Mouse (Mus musculus): ENCODE measurements around the gene Aida. TPM values are rescaled to one million over a fixed set of nuclear protein-coding genes. Genes with fewer than 3 reads are reported as not detected.
"Not testable (repeated sequence)": the region's sequence is repeated elsewhere in the genome, so short reads cannot be mapped to it uniquely, and the experiment has no call there.

Aida gene
- polyA plus RNA-seq, 1 experiment from 2014 or later: 29.2 TPM

DNA sequence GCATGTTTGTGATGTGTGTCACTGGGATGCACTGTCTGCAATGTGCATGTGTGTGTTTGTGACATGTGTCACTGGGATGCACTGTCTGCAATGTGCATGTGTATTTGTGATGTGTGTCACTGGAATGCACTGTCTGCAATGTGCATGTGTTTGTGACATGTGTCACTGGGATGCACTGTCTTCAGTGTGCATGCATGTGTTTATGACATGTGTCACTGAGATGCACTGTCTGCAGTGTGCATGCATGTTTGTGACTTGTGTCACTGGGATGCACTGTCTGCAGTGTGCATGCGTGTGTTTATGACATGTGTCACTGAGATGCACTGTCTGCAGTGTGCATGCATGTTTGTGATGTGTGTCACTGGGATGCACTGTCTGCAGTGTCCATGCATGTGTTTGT, 46.5 kb downstream of the Aida start:
- ATAC-seq (ENCODE audit: low read depth); H3K9me3 ChIP-seq (ENCODE audit: control insufficient read depth, low read length); H3K9ac ChIP-seq (replicated peaks; ENCODE audit: low read depth, low read length); H3K4me3 ChIP-seq (ENCODE audit: low read depth, low read length); H3K4me2 ChIP-seq (ENCODE audit: low read depth, low read length); H3K27ac ChIP-seq (ENCODE audit: low read depth, low read length); H3K27me3 ChIP-seq (ENCODE audit: control insufficient read depth, insufficient read depth, low read length): not testable (repeated sequence)
- WGBS: 96% methylated on average over 1 of the region's 1 CpGs
- H3K4me1 ChIP-seq (ENCODE audit: control insufficient read depth, insufficient read depth, low read length): peaks cover 14% of the 10 kb centered on the region
- H3K36me3 ChIP-seq (ENCODE audit: control insufficient read depth, insufficient read depth, low read length): peaks cover 23% of the 10 kb centered on the region

DNA sequence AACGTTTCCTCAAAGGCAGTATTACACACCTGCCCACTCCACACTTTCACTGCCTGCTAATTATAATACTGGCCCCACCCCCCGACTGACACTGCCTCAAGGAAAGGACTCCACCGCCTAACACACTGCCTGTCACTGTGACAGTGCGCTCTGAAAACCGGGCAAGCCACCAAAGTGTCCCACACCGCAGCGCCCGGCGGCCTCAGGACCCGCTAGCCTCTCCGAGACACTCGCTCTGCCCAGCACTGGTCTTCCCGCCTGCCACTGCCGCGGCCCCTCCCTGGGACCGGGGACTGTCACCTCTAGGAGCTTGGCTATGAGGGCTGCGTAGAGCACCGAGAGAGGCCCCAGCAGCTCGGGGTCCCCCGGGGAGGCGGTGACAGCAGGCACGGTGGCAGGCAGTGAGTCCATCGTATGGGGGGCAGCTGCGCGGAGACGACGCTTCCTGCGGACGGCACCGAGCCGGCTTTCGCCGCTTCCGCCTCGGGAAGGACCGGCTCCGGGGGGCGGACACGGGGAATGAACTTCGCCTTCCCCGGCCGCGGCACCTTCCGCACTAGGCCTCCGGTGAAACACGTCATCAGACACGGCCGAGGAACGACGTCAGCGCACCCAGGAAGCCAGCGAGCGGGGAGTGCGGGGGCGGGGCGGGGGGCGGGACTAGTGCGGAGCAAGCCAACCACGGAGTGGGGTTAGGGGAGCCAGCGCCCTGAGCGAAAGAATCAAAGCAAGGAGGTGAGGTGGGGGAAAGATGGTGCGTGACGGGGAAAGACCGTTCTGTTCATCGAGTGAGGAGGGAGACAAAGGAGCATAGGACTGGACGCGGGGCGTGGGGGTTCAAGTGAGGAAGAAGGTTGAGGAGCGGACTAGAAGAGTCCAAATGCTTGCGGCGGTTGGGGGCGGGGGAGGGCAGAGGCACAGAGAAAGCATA, 48.8 kb downstream of the Aida start:
- Histone ChIP-seq H3K9ac (replicated peaks; ENCODE audit: low read depth, low read length) (peak overlapping the region; percentile 95), H3K27me3 (ENCODE audit: control insufficient read depth, insufficient read depth, low read length) (no peaks in the 10 kb centered on the region), H3K4me2 (ENCODE audit: low read depth, low read length) (peak overlapping the region; percentile 81), H3K4me1 (ENCODE audit: control insufficient read depth, insufficient read depth, low read length) (peaks cover 14% of the 10 kb centered on the region), H3K9me3 (ENCODE audit: control insufficient read depth, low read length) (no peaks in the 10 kb centered on the region), H3K4me3 (ENCODE audit: low read depth, low read length) (peak overlapping the region; percentile 98), H3K36me3 (ENCODE audit: control insufficient read depth, insufficient read depth, low read length) (peaks cover 14% of the 10 kb centered on the region), H3K27ac (ENCODE audit: low read depth, low read length) (peak overlapping the region; percentile 82)
- under 1% methylated on average over 70 of the region's 72 CpGs for WGBS
- peak; percentile 99 for ATAC-seq (ENCODE audit: low read depth)

DNA sequence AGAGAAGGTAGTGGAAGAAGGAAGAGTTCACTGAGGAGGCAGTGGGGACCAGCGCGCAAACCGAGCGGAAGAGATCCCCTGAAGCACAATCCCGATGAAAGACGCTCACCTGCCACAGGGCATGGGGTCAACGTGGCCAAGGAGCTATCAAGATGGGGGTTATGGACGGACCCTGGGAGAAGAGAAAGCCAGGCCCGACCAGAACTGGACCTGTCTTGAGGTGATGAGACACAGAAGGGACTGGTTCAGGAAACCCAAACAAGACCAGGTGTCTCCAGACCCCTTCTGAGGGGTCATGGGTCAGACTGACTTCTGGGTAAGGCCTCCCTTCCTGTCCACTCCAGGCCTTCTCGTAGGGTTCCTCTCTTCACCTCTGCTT, 49.4 kb downstream of the Aida start:
- 13% methylated on average over 10 of the region's 10 CpGs for WGBS
- Histone ChIP-seq H3K4me3 (ENCODE audit: low read depth, low read length) (peak overlapping the region; percentile 98), H3K9me3 (ENCODE audit: control insufficient read depth, low read length) (no peaks in the 10 kb centered on the region), H3K27me3 (ENCODE audit: control insufficient read depth, insufficient read depth, low read length) (no peaks in the 10 kb centered on the region), H3K4me1 (ENCODE audit: control insufficient read depth, insufficient read depth, low read length) (peaks cover 14% of the 10 kb centered on the region), H3K4me2 (ENCODE audit: low read depth, low read length) (peak overlapping the region; percentile 81), H3K36me3 (ENCODE audit: control insufficient read depth, insufficient read depth, low read length) (peaks cover 14% of the 10 kb centered on the region), H3K9ac (replicated peaks; ENCODE audit: low read depth, low read length) (peak overlapping the region; percentile 95), H3K27ac (ENCODE audit: low read depth, low read length) (peak overlapping the region; percentile 82)
- ATAC-seq (ENCODE audit: low read depth): peak; percentile 29; the same call in 1 of the 2 replicates

DNA sequence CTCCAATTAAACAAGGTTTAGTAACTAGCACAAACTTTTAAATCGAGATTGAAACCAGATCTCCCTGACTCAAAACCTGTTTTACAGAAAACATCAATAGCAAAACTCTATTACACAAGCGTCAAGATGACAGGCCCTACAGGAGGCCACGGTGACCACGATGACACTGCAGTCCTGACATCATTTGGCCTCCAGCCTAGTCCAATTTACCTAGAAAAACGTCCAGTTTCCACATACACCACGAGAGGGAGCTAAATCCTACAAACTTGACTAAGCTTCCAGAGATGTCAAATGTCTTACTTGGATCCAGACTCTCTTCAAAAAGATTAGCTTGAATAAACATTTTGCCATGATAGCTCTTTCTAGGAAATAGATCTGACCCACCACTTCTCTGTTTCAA, 53.5 kb downstream of the Aida start:
- H3K4me3 ChIP-seq (ENCODE audit: low read depth, low read length): no peak overlapping the region
- peaks cover 34% of the 10 kb centered on the region for H3K36me3 ChIP-seq (ENCODE audit: control insufficient read depth, insufficient read depth, low read length)
- no peak overlapping the region for H3K4me2 ChIP-seq (ENCODE audit: low read depth, low read length)
- H3K9me3 ChIP-seq (ENCODE audit: control insufficient read depth, low read length): no peaks in the 10 kb centered on the region
- ATAC-seq (ENCODE audit: low read depth): no peak
- 30% methylated on average over 6 of the region's 6 CpGs for WGBS
- H3K9ac ChIP-seq (replicated peaks; ENCODE audit: low read depth, low read length): no peak overlapping the region
- H3K27ac ChIP-seq (ENCODE audit: low read depth, low read length): no peak overlapping the region
- peaks cover 14% of the 10 kb centered on the region for H3K4me1 ChIP-seq (ENCODE audit: control insufficient read depth, insufficient read depth, low read length)
- H3K27me3 ChIP-seq (ENCODE audit: control insufficient read depth, insufficient read depth, low read length): no peaks in the 10 kb centered on the region

DNA sequence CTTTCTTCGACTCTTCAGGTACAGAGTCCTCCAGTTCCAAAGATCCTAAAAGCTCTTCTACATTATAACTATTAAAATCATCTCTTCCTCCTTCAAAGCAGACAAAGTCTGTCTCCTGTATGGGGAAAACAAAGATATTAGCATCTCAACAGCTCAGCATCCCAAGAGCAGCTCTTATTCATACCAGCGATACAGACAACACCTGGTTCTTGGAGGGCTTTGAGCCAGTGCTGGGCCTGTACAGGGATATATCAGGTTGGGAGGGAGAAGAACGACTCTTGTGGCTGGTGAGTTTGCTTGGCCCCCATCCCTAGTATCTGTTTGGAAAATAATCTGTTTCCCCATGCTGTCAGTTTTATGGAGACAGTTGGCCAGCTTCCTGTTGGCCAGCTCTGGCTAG, 62.5 kb downstream of the Aida start:
- H3K4me1 ChIP-seq (ENCODE audit: control insufficient read depth, insufficient read depth, low read length): no peaks in the 10 kb centered on the region
- H3K36me3 ChIP-seq (ENCODE audit: control insufficient read depth, insufficient read depth, low read length): peaks cover 40% of the 10 kb centered on the region
- no peak overlapping the region for H3K4me3 ChIP-seq (ENCODE audit: low read depth, low read length)

GRCm38 (mm10) chr1:183362301-183362700, 65.9 kb downstream of the Aida start:
- no peak overlapping the region for H3K4me3 ChIP-seq (ENCODE audit: low read depth, low read length)
- H3K4me1 ChIP-seq (ENCODE audit: control insufficient read depth, insufficient read depth, low read length): no peaks in the 10 kb centered on the region
- H3K9ac ChIP-seq (replicated peaks; ENCODE audit: low read depth, low read length): no peak overlapping the region
- H3K9me3 ChIP-seq (ENCODE audit: control insufficient read depth, low read length): no peaks in the 10 kb centered on the region
- H3K36me3 ChIP-seq (ENCODE audit: control insufficient read depth, insufficient read depth, low read length): peaks cover 40% of the 10 kb centered on the region
- H3K27me3 ChIP-seq (ENCODE audit: control insufficient read depth, insufficient read depth, low read length): no peaks in the 10 kb centered on the region
- 96% methylated on average over 5 of the region's 5 CpGs for WGBS
- H3K4me2 ChIP-seq (ENCODE audit: low read depth, low read length): no peak overlapping the region
- ATAC-seq (ENCODE audit: low read depth): no peak
- no peak overlapping the region for H3K27ac ChIP-seq (ENCODE audit: low read depth, low read length)

More for the DNA sequence above, 62.5 kb downstream of the Aida start:
- Histone ChIP-seq H3K4me2 (ENCODE audit: low read depth, low read length) (no peak overlapping the region), H3K9me3 (ENCODE audit: control insufficient read depth, low read length) (no peaks in the 10 kb centered on the region), H3K27me3 (ENCODE audit: control insufficient read depth, insufficient read depth, low read length) (no peaks in the 10 kb centered on the region), H3K9ac (replicated peaks; ENCODE audit: low read depth, low read length) (no peak overlapping the region), H3K27ac (ENCODE audit: low read depth, low read length) (no peak overlapping the region)
- WGBS: 94% methylated on average over 3 of the region's 3 CpGs
- ATAC-seq (ENCODE audit: low read depth): no peak

DNA sequence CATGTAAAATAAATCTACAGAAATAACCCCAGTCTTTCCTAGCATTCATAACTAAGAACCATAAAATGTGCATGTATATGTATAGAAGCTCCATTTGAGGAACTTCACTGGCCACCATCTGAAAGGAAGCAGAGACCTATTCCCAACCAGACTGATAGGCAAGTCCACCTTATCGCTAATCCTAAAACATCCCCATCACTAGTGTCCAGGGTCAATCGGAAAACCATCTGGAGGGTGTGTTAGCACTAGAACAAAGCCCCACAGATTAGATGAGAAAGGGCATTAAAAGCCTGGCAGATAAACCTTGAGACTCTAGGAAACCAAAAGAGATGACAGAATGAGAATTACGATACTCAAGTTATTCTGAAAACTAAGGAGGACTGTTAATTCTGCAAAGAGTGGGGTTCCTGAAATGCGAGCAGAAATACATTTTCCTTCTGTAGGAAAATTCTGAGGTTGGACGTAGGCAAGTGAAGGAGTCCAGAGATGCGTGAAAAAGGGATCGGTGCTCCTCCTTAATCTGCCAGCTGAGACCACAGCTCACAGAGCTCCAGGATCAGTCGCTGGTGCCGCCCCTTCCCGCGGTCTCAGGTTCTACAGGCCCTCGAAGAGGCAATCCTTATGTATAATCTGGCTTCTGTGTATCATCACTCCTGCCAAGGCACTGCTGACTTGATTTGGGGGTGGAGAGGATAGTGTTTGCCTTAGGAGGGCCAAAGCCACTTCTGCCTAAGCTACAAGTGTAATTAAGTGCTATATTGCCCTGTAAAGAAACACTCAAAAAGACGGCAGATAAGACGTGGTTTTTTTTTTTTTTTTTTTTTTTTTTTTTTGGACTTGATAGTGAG, 66.6 kb downstream of the Aida start:
- Histone ChIP-seq H3K4me2 (ENCODE audit: low read depth, low read length) (no peak overlapping the region), H3K9me3 (ENCODE audit: control insufficient read depth, low read length) (no peaks in the 10 kb centered on the region), H3K9ac (replicated peaks; ENCODE audit: low read depth, low read length) (no peak overlapping the region), H3K4me3 (ENCODE audit: low read depth, low read length) (no peak overlapping the region), H3K36me3 (ENCODE audit: control insufficient read depth, insufficient read depth, low read length) (peaks cover 36% of the 10 kb centered on the region), H3K27me3 (ENCODE audit: control insufficient read depth, insufficient read depth, low read length) (no peaks in the 10 kb centered on the region), H3K27ac (ENCODE audit: low read depth, low read length) (no peak overlapping the region), H3K4me1 (ENCODE audit: control insufficient read depth, insufficient read depth, low read length) (no peaks in the 10 kb centered on the region)
- ATAC-seq (ENCODE audit: low read depth): no peak
- 92% methylated on average over 14 of the region's 14 CpGs for WGBS

DNA sequence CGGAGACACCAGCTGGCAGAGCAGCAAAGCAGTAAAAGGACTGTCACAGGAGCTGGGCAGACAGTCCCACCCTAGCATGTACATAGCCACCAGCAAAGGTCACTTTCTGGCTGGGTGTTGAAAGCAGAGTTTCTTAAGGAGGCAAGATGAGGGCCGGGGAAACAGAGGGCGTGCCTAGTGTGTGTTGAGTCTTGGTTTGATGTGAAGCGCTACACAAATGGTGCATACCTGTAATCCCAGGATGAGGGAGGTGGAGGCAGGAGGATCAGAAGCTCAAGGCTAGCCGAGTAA, 67.1 kb downstream of the Aida start:
- 0 out of 2 replicates have a peak, but pooled peaks cover 4% of the 10 kb centered on the region for H3K4me1 ChIP-seq (ENCODE audit: control insufficient read depth, insufficient read depth, low read length)
- no peak overlapping the region for H3K27ac ChIP-seq (ENCODE audit: low read depth, low read length)
- no peak overlapping the region for H3K9ac ChIP-seq (replicated peaks; ENCODE audit: low read depth, low read length)
- no peaks in the 10 kb centered on the region for H3K27me3 ChIP-seq (ENCODE audit: control insufficient read depth, insufficient read depth, low read length)
- 90% methylated on average over 5 of the region's 5 CpGs for WGBS
- no peaks in the 10 kb centered on the region for H3K9me3 ChIP-seq (ENCODE audit: control insufficient read depth, low read length)
- H3K4me3 ChIP-seq (ENCODE audit: low read depth, low read length): no peak overlapping the region
- ATAC-seq (ENCODE audit: low read depth): no peak
- H3K36me3 ChIP-seq (ENCODE audit: control insufficient read depth, insufficient read depth, low read length): peaks cover 32% of the 10 kb centered on the region
- no peak overlapping the region for H3K4me2 ChIP-seq (ENCODE audit: low read depth, low read length)

GRCm38 (mm10) chr1:183366361-183366760, 70.0 kb downstream of the Aida start:
- H3K36me3 ChIP-seq (ENCODE audit: control insufficient read depth, insufficient read depth, low read length): peaks cover 19% of the 10 kb centered on the region
- H3K27me3 ChIP-seq (ENCODE audit: control insufficient read depth, insufficient read depth, low read length): no peaks in the 10 kb centered on the region
- no peak overlapping the region for H3K9ac ChIP-seq (replicated peaks; ENCODE audit: low read depth, low read length)
- H3K4me3 ChIP-seq (ENCODE audit: low read depth, low read length): no peak overlapping the region
- H3K27ac ChIP-seq (ENCODE audit: low read depth, low read length): no peak overlapping the region
- H3K4me2 ChIP-seq (ENCODE audit: low read depth, low read length): no peak overlapping the region
- 78% methylated on average over 5 of the region's 5 CpGs for WGBS
- 0 out of 2 replicates have a peak, but pooled peaks cover 5% of the 10 kb centered on the region for H3K4me1 ChIP-seq (ENCODE audit: control insufficient read depth, insufficient read depth, low read length)
- no peaks in the 10 kb centered on the region for H3K9me3 ChIP-seq (ENCODE audit: control insufficient read depth, low read length)
- ATAC-seq (ENCODE audit: low read depth): no peak
